ENCODE assay signal across 20 mouse cellular contexts in genomic region chr1:95655564-95655963, GRCm38 (mm10). TPM values are rescaled to one million over a fixed set of nuclear protein-coding genes. Genes with fewer than 3 reads are reported as not detected.
DNase-seq lines count a peak whose midpoint lies in the region; ATAC-seq and TF ChIP-seq lines count a peak whose summit lies in the region.
"Had no signal": no experiment of that assay in that cellular context is flagged by ENCODE, and none has a peak within 500 bp of the region (broad histone marks: within the 10 kb centered on the region; RNA-seq: fewer than 3 reads in every experiment).

No protein-coding gene starts in this region.

- H3K4me3 ChIP-seq in G1E (ENCODE audit: low read depth, low read length) = no peak overlapping the region
- H3K4me3 ChIP-seq: erythroblast, embryonic 14.5 days; hindbrain, embryonic 13.5 days; midbrain, embryonic 10.5 days had no signal

- no peaks in the 10 kb centered on the region for H3K27me3 ChIP-seq in G1E (ENCODE audit: insufficient read depth, low read length)
- H3K27me3 ChIP-seq: hindbrain, embryonic 13.5 days had no signal

- peak; percentile 89 for ATAC-seq in G1E (ENCODE audit: extremely low read depth, insufficient number of reproducible peaks, low FRiP score, poor library complexity, severe bottlenecking)
- ATAC-seq in megakaryocyte progenitor cell, adult 5-6 weeks (replicated peaks; ENCODE audit: poor library complexity) = peak; percentile 42
- ATAC-seq: forebrain, embryonic 14.5 days; liver, postnatal 0 days had no signal

- H3K4me1 ChIP-seq in G1E (ENCODE audit: insufficient read depth, low read depth, low read length) = peaks cover 24% of the 10 kb centered on the region
- H3K4me1 ChIP-seq: hindbrain, embryonic 13.5 days; midbrain, embryonic 10.5 days had no signal

- intact Hi-C loops in left cerebral cortex, postnatal 4 days (cut with DNase I) = no loop called here

- no peaks in the 10 kb centered on the region for H3K9me3 ChIP-seq in G1E (replicated peaks)
- H3K9me3 ChIP-seq: hindbrain, embryonic 13.5 days; midbrain, embryonic 10.5 days had no signal

- peak; percentile 82 for DNase-seq in CD4-positive, CD25-positive, alpha-beta regulatory T cell, adult 2 months (ENCODE audit: low read depth, low spot score)
- DNase-seq in G1E (ENCODE audit: low spot score) = no peak
- peak; percentile 38 for DNase-seq in thymus, postnatal 14 days
- DNase-seq in cerebellum, adult 11-12 months = no peak
- no peak for DNase-seq in left cerebral cortex, postnatal 4 days
- DNase-seq in adrenal gland, adult (ENCODE audit: inconsistent age in 2 of 2, low spot score in 1 of 2) = no peak
- DNase-seq: adrenal gland, adult 2 months; cerebellum, adult 11 months; gastrocnemius, postnatal 25 days; heart, postnatal 14 days; kidney, adult 18-20 months; kidney, postnatal 10 days; liver, postnatal 0 days; lung, postnatal 14 days; retina, postnatal 1 day had no signal

- H3K36me3 ChIP-seq in G1E (replicated peaks) = peaks cover 14% of the 10 kb centered on the region
- H3K36me3 ChIP-seq: midbrain, embryonic 10.5 days had no signal

- no peak for TF ChIP-seq CTCF in G1E (IDR thresholded peaks at IDR 0.05; ENCODE audit: low read depth, low read length)

RNA-seq across cellular contexts. Expression of gene St8sia4, which starts 11.8 kb away (rescaled TPM):
- total RNA-seq in G1E (2014; fragmentation: Nextera tagmentation) = 226 and 264 TPM in 2 replicates
- 95.8 and 101 TPM in 2 replicates for total RNA-seq in G1E (2017)
- polyA plus RNA-seq in G1E (2012) = 22.4 and 22.5 TPM in 2 replicates
- 92.3 and 95.9 TPM in 2 replicates for total RNA-seq in megakaryocyte progenitor cell, adult 5-6 weeks (2015)
- 94.2 and 102 TPM in 2 replicates for total RNA-seq in megakaryocyte progenitor cell, adult 5-6 weeks (2017)
- 10 to 100 TPM; 29.4 to 32.8 TPM for total RNA-seq in left cerebral cortex, postnatal 4 days (2021)

Comparison
In these comparisons a context has a peak if more than half of its experiments do, and no peak if none do; other contexts are left out.
1. DNase-seq: peak in CD4-positive, CD25-positive, alpha-beta regulatory T cell, adult 2 months (single experiment) and thymus, postnatal 14 days (single experiment); none in G1E (single experiment), cerebellum, adult 11-12 months (single experiment), left cerebral cortex, postnatal 4 days (single experiment) and adrenal gland, adult (0 of 2).